Mouse (Mus musculus): Measurements from ENCODE around the gene Dcun1d1. TPM values are rescaled to one million over a fixed set of nuclear protein-coding genes. Genes with fewer than 3 reads are reported as not detected.

Dcun1d1 gene
- total RNA-seq, 1 experiment: 28.2 TPM

DNA sequence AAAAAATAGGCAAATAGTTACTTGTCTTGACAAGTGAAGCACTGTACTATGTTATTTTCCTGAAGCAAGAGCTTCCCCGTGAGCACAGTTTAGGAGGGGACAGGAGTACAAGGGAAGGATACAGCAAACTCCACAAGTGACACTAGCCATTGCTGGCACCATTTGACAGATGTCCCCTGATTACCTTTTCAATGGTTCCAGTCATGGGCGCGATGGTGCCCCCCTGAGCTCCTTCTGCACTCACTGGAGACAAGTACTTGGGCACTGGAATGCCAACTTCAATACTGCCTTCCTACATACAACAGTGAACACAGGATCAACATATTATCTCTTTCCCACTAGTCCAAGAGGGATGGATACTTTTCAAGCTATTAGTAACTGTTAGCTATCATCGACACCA lies 26.2 kb upstream of the Dcun1d1 start:
- Histone ChIP-seq H3K4me3 (ENCODE audit: insufficient read depth in 1 of 2, low read depth in 1 of 2, low read length in 2 of 2, poor library complexity in 1 of 2, severe bottlenecking in 1 of 2) (no peak overlapping the region), H3K9ac (ENCODE audit: insufficient read depth, low read depth, low read length, poor library complexity, severe bottlenecking) (no peak overlapping the region), H3K36me3 (ENCODE audit: control insufficient read depth, insufficient read depth, low read length, poor library complexity, severe bottlenecking) (peaks cover 9% of the 10 kb centered on the region; the same call in 1 of the 2 replicates), H3K27ac (ENCODE audit: insufficient read depth, low read depth, low read length, poor library complexity, severe bottlenecking) (no peak overlapping the region; the same call in 1 of the 2 replicates), H3K4me1 (ENCODE audit: control insufficient read depth in 2 of 2, insufficient read depth in 2 of 2, low read length in 2 of 2, poor library complexity in 1 of 2) (no peaks in the 10 kb centered on the region), H3K9me3 (ENCODE audit: control insufficient read depth, insufficient read depth, low read depth, low read length) (no peaks in the 10 kb centered on the region)
- no peak for TF ChIP-seq HCFC1 (IDR thresholded peaks at IDR 0.05; ENCODE audit: borderline replicate concordance, insufficient read depth, low read length)
- TF ChIP-seq CHD2 (IDR thresholded peaks at IDR 0.05; ENCODE audit: low read depth, low read length): no peak
- no peak for TF ChIP-seq ZC3H11A (IDR thresholded peaks at IDR 0.05; ENCODE audit: borderline replicate concordance, low read depth, low read length)
- TF ChIP-seq MAFK (IDR thresholded peaks at IDR 0.05; ENCODE audit: insufficient read depth, low read depth, low read length): no peak
- no peak for TF ChIP-seq ZNF384 (IDR thresholded peaks at IDR 0.05; ENCODE audit: low read depth, low read length)
- in situ Hi-C loops (cut with MboI; ENCODE audit: low sequenced_read_pairs in 2 of 2, unreplicated experiment in 2 of 2): no loop called here
- DNase-seq (ENCODE audit: low read depth, low spot score): no peak

DNA sequence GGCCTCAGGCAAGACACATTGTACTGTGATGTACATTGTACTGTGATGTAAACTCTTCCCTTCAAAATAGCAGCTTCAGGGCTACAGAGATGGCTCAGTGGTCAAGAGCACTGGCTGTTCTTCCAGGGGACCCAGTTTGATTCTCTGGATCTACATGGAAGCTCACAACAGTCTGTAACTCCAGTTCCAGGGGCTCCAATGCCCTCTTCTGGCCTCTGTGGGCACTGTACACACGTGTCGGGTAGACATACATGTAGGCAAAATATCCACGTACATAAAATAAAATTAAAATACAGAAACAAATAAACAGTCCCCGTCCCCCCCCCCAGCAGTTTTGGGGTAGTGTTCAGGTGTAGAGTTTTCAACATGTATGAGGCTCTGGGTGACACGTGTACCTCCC lies 25.7 kb upstream of the Dcun1d1 start:
- DNase-seq (ENCODE audit: low read depth, low spot score): no peak
- H3K9ac ChIP-seq (ENCODE audit: insufficient read depth, low read depth, low read length, poor library complexity, severe bottlenecking): no peak overlapping the region
- no peaks in the 10 kb centered on the region for H3K4me1 ChIP-seq (ENCODE audit: control insufficient read depth in 2 of 2, insufficient read depth in 2 of 2, low read length in 2 of 2, poor library complexity in 1 of 2)
- H3K36me3 ChIP-seq (ENCODE audit: control insufficient read depth, insufficient read depth, low read length, poor library complexity, severe bottlenecking): peaks cover 9% of the 10 kb centered on the region; the same call in 1 of the 2 replicates
- H3K9me3 ChIP-seq (ENCODE audit: control insufficient read depth, insufficient read depth, low read depth, low read length): no peaks in the 10 kb centered on the region
- H3K4me3 ChIP-seq (ENCODE audit: insufficient read depth in 1 of 2, low read depth in 1 of 2, low read length in 2 of 2, poor library complexity in 1 of 2, severe bottlenecking in 1 of 2): no peak overlapping the region
- H3K27ac ChIP-seq (ENCODE audit: insufficient read depth, low read depth, low read length, poor library complexity, severe bottlenecking): no peak overlapping the region
- in situ Hi-C loops (cut with MboI; ENCODE audit: low sequenced_read_pairs in 2 of 2, unreplicated experiment in 2 of 2): no loop called here
- TF ChIP-seq ZC3H11A (IDR thresholded peaks at IDR 0.05; ENCODE audit: borderline replicate concordance, low read depth, low read length) (no peak), CHD2 (IDR thresholded peaks at IDR 0.05; ENCODE audit: low read depth, low read length) (no peak), HCFC1 (IDR thresholded peaks at IDR 0.05; ENCODE audit: borderline replicate concordance, insufficient read depth, low read length) (no peak), MAFK (IDR thresholded peaks at IDR 0.05; ENCODE audit: insufficient read depth, low read depth, low read length) (no peak), ZNF384 (IDR thresholded peaks at IDR 0.05; ENCODE audit: low read depth, low read length) (no peak)

DNA sequence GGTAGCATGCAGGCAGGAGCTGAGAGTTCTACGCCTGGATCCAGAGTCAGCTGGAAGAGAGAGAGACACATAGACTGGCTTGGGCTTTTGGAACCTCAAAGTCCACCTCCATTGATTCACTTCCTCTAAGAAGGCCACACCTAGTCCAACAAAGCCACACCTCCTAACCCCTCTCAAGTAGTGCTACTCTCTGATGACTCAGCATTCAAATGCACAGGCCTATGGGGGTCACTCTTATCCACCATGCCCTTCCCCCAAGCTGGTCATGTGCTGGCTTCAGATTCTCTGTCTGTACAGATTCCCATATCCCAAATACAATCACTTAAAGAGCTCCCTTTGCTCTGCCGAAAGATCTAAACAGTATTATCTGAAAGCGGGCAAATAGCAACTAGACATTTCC lies 20.0 kb upstream of the Dcun1d1 start:
- Histone ChIP-seq H3K4me3 (ENCODE audit: insufficient read depth in 1 of 2, low read depth in 1 of 2, low read length in 2 of 2, poor library complexity in 1 of 2, severe bottlenecking in 1 of 2) (no peak overlapping the region), H3K9ac (ENCODE audit: insufficient read depth, low read depth, low read length, poor library complexity, severe bottlenecking) (no peak overlapping the region), H3K9me3 (ENCODE audit: control insufficient read depth, insufficient read depth, low read depth, low read length) (no peaks in the 10 kb centered on the region), H3K36me3 (ENCODE audit: control insufficient read depth, insufficient read depth, low read length, poor library complexity, severe bottlenecking) (peaks cover 5% of the 10 kb centered on the region; the same call in 1 of the 2 replicates), H3K4me1 (ENCODE audit: control insufficient read depth in 2 of 2, insufficient read depth in 2 of 2, low read length in 2 of 2, poor library complexity in 1 of 2) (no peaks in the 10 kb centered on the region), H3K27ac (ENCODE audit: insufficient read depth, low read depth, low read length, poor library complexity, severe bottlenecking) (no peak overlapping the region)
- DNase-seq (ENCODE audit: low read depth, low spot score): no peak
- peak; percentile 78 for TF ChIP-seq MAFK (IDR thresholded peaks at IDR 0.05; ENCODE audit: insufficient read depth, low read depth, low read length)
- TF ChIP-seq ZC3H11A (IDR thresholded peaks at IDR 0.05; ENCODE audit: borderline replicate concordance, low read depth, low read length): no peak
- in situ Hi-C loops (cut with MboI; ENCODE audit: low sequenced_read_pairs in 2 of 2, unreplicated experiment in 2 of 2): no loop called here

DNA sequence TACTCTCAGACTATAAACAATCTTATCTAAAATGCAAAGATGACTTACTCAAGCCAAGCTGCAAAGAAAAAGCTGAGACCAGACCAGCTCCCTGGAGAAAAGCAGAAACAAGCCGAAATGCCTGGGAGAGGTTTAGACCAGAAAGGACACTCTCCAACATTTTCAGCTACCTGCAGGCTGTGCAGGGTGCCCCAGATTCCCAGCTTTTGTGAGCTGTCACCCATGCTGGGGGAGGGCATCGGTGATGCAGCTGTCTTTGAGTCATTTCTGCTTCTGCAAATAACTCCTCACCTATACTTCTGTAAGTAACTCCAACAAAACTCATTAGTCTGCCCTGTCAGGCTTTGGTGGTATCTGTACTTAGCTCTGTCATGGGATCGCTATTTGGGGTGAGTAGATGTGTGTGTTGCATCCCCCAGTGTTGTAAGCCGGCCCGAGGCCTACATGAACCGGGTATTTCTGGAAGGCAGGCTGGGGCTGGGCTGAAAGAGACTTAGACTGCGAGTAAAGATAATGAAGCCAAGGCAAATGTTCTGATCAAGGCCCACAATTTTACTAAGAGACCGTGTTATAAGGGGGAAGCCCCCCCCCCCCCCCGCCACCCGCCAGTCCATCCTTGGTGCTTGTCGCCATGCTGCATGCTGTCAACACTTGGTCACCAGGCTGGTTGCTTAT lies 17.8 kb upstream of the Dcun1d1 start:
- Histone ChIP-seq H3K9ac (ENCODE audit: insufficient read depth, low read depth, low read length, poor library complexity, severe bottlenecking) (no peak overlapping the region), H3K9me3 (ENCODE audit: control insufficient read depth, insufficient read depth, low read depth, low read length) (no peaks in the 10 kb centered on the region), H3K4me3 (ENCODE audit: insufficient read depth in 1 of 2, low read depth in 1 of 2, low read length in 2 of 2, poor library complexity in 1 of 2, severe bottlenecking in 1 of 2) (no peak overlapping the region), H3K36me3 (ENCODE audit: control insufficient read depth, insufficient read depth, low read length, poor library complexity, severe bottlenecking) (peaks cover 5% of the 10 kb centered on the region; the same call in 1 of the 2 replicates), H3K27ac (ENCODE audit: insufficient read depth, low read depth, low read length, poor library complexity, severe bottlenecking) (no peak overlapping the region), H3K4me1 (ENCODE audit: control insufficient read depth in 2 of 2, insufficient read depth in 2 of 2, low read length in 2 of 2, poor library complexity in 1 of 2) (no peaks in the 10 kb centered on the region)
- no peak for DNase-seq (ENCODE audit: low read depth, low spot score)
- in situ Hi-C loops (cut with MboI; ENCODE audit: low sequenced_read_pairs in 2 of 2, unreplicated experiment in 2 of 2): no loop called here
- TF ChIP-seq ZNF384 (IDR thresholded peaks at IDR 0.05; ENCODE audit: low read depth, low read length) (no peak), HCFC1 (IDR thresholded peaks at IDR 0.05; ENCODE audit: borderline replicate concordance, insufficient read depth, low read length) (no peak), ZC3H11A (IDR thresholded peaks at IDR 0.05; ENCODE audit: borderline replicate concordance, low read depth, low read length) (no peak), CHD2 (IDR thresholded peaks at IDR 0.05; ENCODE audit: low read depth, low read length) (no peak), MAFK (IDR thresholded peaks at IDR 0.05; ENCODE audit: insufficient read depth, low read depth, low read length) (no peak)
